Mouse (Mus musculus) kidney, embryonic 14.5 days (tissue): ENCODE data around the gene Ccdc90b. TPM values are rescaled to one million over a fixed set of nuclear protein-coding genes. Genes with fewer than 3 reads are reported as not detected.

Source experiments
- ATAC-seq: fragments of 200-750 bp; cut with Nextera tagmentation; 2 replicates; pipeline ENCODE4 v1.8.0; 2017; ENCODE audit warnings: moderate number of reproducible peaks, mild to moderate bottlenecking, moderate TSS enrichment, moderate library complexity; ENCODE audit not compliant: low FRiP score, low TSS enrichment
- H3K27ac ChIP-seq: fragments of 300-500 bp; sonication (generic); 2 replicates; pipeline ENCODE4 v1.5.1; 2014; ENCODE audit warnings: low read depth, mild to moderate bottlenecking, low read length, moderate library complexity, mixed read lengths
- H3K27me3 ChIP-seq: fragments of 300-500 bp; sonication (generic); 2 replicates; pipeline ENCODE4 v1.6.1; 2014; ENCODE audit warnings: mild to moderate bottlenecking, low read length; ENCODE audit not compliant: control insufficient read depth, insufficient read depth
- H3K36me3 ChIP-seq: fragments of 300-500 bp; sonication (generic); 2 replicates; pipeline ENCODE4 v1.6.1; 2014; ENCODE audit warnings: low read length, mixed read lengths; ENCODE audit not compliant: control insufficient read depth, insufficient read depth
- H3K4me1 ChIP-seq: fragments of 300-500 bp; sonication (generic); 2 replicates; pipeline ENCODE4 v1.6.1; 2014; ENCODE audit warnings: low read length, mixed read lengths; ENCODE audit not compliant: control insufficient read depth, insufficient read depth
- H3K4me2 ChIP-seq: fragments of 300-500 bp; sonication (generic); replicated peaks from 2 replicates; pipeline ENCODE4 v1.6.1; 2014; ENCODE audit warnings: low read depth, mild to moderate bottlenecking, low read length
- H3K4me3 ChIP-seq: fragments of 300-500 bp; sonication (generic); 2 replicates; pipeline ENCODE4 v1.5.1; 2014; ENCODE audit warnings: mild to moderate bottlenecking, low read length
- H3K9ac ChIP-seq: fragments of 300-500 bp; sonication (generic); 2 replicates; pipeline ENCODE4 v1.6.1; 2014; ENCODE audit warnings: low read depth, mild to moderate bottlenecking, low read length, moderate library complexity
- H3K9me3 ChIP-seq: fragments of 300-500 bp; sonication (generic); 2 replicates; pipeline ENCODE4 v1.6.1; 2016; ENCODE audit warnings: low read length; ENCODE audit not compliant: control insufficient read depth
- WGBS: fragments of 180-500 bp; shearing (Covaris S2); extraction: QIAGEN DNeasy Blood & Tissue Kit; methylation state at CpG from one replicate; pipeline ENCODE4 v1.1.7; 2014; 5-methylcytosine and 5-hydroxymethylcytosine counted together
- polyA plus RNA-seq: library from polyadenylated mRNA; unstranded; fragments of >200 nt; fragmentation: Nextera tagmentation; extraction: Ambion mirVana; gene quantifications from 2 replicates; pipeline ENCODE4 v1.2.1, GENCODE M21; 2014

The Ccdc90b gene
- polyA plus RNA-seq, result 55.2 and 59.6 TPM in 2 replicates

DNA sequence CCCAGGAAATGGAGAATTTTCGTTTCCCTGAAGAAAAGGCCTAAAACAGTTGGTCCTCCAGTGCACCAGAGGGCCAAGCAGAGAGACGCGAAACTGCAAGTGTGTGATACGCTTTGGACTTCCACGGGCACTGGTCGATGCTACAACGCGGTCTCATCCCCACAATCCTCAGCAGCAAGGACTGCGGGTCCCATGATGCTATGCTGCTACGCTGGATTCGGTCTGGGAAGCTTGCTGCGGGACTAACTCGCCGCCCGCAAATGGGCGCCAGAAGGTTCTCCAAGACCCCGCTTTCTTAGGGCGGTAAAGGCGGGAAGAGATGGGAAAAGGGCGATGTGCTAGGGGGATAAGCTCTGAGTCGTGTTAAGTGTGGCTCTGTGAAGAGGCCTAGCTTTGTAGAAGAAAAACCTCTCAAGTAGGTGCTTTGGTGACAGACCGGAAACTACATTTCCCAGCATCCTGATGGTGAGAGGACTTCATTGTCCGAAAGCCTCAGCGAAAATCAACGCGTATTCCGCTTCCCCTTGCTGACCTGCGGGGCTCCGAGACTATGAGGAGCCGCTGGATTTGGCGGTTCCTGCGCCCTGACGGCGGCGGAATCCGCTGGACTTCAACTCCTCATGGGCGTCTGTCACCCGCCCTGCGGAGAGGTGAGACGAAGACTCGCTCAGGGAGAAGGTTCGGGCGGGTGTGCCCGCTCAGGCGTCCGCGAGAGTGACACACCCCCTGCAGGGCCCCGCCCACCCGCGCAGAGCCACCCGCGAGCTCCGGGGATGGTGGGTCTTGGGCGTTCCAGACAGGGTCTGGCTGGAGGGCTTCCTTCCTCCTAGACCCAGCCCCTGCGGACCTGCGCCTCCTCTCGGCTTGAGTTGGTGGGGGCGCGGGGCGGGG, at the start of gene Ccdc90b:
Gene Ccdc90b, plus strand, starts transcription at position 164 of the 891 bp plus-strand sequence.
- peaks cover 3% of the 10 kb centered on the region; the same call in 1 of the 2 replicates for H3K36me3 ChIP-seq
- no peaks in the 10 kb centered on the region for H3K4me1 ChIP-seq
- peak within 1 kb of the TSS; percentile 75 for H3K4me3 ChIP-seq
- WGBS, result under 1% methylated on average over 60 of the region's 60 CpGs
- H3K9me3 ChIP-seq, result no peaks in the 10 kb centered on the region
- peak within 1 kb of the TSS; percentile 67 for H3K9ac ChIP-seq
- H3K27me3 ChIP-seq, result no peaks in the 10 kb centered on the region
- peak within 1 kb of the TSS; percentile 93 for H3K27ac ChIP-seq
- peak; percentile 98 for ATAC-seq
- peak within 1 kb of the TSS; percentile 51 for H3K4me2 ChIP-seq

DNA sequence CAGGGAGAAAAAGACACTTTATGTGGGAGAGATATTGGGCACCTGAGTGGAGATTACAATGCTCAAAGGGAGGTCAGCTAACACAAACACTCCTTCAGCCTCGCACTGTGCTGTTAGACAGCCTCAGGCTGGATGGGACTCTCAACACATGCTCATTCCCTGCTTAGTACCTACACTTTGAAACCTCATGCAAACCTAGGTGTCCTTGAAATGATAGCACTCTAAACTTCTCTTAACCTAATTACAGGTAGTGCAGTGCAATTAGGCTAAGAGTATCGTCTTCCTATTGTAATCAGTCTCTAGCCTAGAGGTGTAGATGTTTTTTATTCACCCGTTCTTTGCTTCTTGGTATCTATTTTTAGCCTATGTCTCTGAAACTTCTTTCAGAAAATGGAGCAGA, 40.6 kb upstream of the Ccdc90b start:
- WGBS, result 66% methylated on average over 3 of the region's 3 CpGs
- H3K4me1 ChIP-seq, result no peaks in the 10 kb centered on the region
- H3K9ac ChIP-seq, result no peak overlapping the region
- no peaks in the 10 kb centered on the region for H3K36me3 ChIP-seq
- H3K4me2 ChIP-seq, result no peak overlapping the region
- no peak for ATAC-seq
- no peaks in the 10 kb centered on the region for H3K9me3 ChIP-seq
- H3K27ac ChIP-seq, result no peak overlapping the region
- no peaks in the 10 kb centered on the region for H3K27me3 ChIP-seq
- H3K4me3 ChIP-seq, result no peak overlapping the region

DNA sequence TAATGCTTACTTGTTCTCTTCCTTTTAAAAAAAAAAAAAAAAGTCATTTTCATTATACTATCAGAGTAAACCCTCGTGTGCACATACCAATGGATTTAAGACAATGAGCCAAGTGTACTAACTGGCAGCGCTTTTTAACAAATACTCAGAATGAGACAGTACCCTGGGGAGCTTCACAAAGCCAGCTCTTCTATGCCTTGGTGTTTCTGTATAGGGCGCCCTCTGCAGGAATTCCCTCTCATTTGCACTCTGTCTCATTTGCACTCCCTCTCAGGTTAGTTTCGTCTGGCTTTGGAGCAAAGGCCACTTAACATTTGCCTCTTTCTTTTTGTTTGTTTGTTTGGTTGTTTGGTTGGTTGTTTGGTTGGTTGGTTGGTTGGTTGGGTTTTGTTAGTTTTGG, 40.1 kb upstream of the Ccdc90b start:
- Histone ChIP-seq H3K27ac (no peak overlapping the region), H3K27me3 (no peaks in the 10 kb centered on the region), H3K9ac (no peak overlapping the region), H3K4me2 (no peak overlapping the region), H3K4me1 (no peaks in the 10 kb centered on the region), H3K4me3 (no peak overlapping the region), H3K36me3 (no peaks in the 10 kb centered on the region), H3K9me3 (no peaks in the 10 kb centered on the region)
- 50% methylated on average over 4 of the region's 4 CpGs for WGBS
- no peak for ATAC-seq

DNA sequence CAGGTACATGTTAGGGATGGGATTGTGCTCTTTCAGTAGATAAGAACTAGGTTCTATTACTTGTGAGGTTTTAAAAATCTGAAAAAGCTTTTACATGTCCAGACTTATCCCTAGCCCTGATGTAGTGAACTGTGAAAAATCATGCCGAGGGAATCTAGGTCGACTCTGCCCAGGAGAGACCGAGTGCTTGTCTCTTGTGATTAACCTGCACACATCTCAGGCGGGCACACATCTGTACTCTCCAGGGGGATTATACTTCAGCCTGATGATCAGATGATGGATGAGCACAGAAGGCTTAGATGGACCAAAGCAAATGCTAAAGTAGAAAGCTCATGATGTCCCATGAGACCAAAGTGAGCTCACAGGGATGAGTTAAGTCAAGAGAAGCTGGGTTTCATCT, 31.7 kb upstream of the Ccdc90b start:
- Histone ChIP-seq H3K27ac (no peak overlapping the region), H3K36me3 (no peaks in the 10 kb centered on the region), H3K4me2 (no peak overlapping the region), H3K4me3 (no peak overlapping the region), H3K9ac (no peak overlapping the region), H3K4me1 (no peaks in the 10 kb centered on the region), H3K9me3 (no peaks in the 10 kb centered on the region), H3K27me3 (no peaks in the 10 kb centered on the region)
- 92% methylated on average over 4 of the region's 4 CpGs for WGBS
- no peak for ATAC-seq

DNA sequence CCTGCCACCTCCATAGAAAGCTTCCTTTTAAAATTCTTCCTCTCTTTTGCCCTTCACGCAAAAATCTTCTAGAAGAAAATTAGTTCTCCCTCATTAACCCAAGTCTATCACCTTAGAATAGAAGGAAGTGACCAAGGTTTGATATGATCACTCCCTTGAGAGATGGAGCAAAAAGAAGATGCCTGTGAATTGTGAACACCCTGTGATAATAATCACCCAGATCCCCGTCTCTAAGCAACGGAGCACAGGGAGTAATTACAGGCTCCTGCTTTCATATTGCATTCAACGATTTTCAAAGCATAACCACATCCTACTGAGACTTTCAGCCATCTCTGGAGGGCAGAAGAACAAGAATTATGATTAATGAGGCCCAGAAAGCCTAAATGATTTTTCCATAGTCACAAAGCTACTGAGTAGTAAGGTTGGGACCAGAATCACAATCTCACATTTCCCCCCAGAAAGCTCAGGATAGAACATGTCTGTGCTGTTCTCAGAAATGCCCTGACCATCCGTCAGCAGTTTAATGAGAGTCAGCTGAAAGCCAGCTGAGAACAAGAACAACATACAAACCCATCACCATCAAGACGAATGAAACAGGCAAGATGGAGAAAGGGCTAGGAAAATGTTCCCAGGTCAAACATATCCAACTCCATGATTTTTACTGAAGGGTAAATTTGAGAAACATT, 28.5 kb upstream of the Ccdc90b start:
- H3K27me3 ChIP-seq, result no peaks in the 10 kb centered on the region
- no peak overlapping the region for H3K9ac ChIP-seq
- no peak for ATAC-seq
- no peaks in the 10 kb centered on the region for H3K4me1 ChIP-seq
- H3K36me3 ChIP-seq, result no peaks in the 10 kb centered on the region
- no peak overlapping the region for H3K4me3 ChIP-seq
- WGBS, result 63% methylated on average over 6 of the region's 6 CpGs
- no peak overlapping the region for H3K4me2 ChIP-seq
- H3K27ac ChIP-seq, result no peak overlapping the region
- H3K9me3 ChIP-seq, result no peaks in the 10 kb centered on the region

DNA sequence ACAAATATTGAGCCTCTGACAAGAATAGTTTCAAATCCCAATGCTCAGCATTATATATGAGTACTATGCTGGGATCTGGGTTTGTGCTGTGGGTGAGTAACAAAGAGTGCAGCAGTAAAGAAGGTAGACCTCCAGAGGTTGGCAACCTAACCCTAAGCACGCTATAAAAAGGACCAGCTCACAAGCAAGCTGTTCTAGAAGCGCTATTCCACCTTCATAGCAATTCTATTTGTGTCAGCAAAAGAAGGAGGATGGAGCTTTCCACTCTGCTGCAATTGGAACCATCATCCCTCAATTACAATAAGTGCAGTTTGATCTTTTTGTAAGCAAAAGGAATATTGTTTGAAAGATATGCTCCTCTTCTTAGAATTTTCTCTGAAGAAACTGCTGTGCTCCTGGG, 14.2 kb upstream of the Ccdc90b start:
- Histone ChIP-seq H3K4me2 (no peak overlapping the region), H3K27me3 (no peaks in the 10 kb centered on the region), H3K36me3 (no peaks in the 10 kb centered on the region), H3K4me1 (no peaks in the 10 kb centered on the region), H3K4me3 (no peak overlapping the region), H3K9me3 (no peaks in the 10 kb centered on the region), H3K27ac (no peak overlapping the region), H3K9ac (no peak overlapping the region)
- WGBS, result 74% methylated on average over 2 of the region's 2 CpGs
- no peak for ATAC-seq

DNA sequence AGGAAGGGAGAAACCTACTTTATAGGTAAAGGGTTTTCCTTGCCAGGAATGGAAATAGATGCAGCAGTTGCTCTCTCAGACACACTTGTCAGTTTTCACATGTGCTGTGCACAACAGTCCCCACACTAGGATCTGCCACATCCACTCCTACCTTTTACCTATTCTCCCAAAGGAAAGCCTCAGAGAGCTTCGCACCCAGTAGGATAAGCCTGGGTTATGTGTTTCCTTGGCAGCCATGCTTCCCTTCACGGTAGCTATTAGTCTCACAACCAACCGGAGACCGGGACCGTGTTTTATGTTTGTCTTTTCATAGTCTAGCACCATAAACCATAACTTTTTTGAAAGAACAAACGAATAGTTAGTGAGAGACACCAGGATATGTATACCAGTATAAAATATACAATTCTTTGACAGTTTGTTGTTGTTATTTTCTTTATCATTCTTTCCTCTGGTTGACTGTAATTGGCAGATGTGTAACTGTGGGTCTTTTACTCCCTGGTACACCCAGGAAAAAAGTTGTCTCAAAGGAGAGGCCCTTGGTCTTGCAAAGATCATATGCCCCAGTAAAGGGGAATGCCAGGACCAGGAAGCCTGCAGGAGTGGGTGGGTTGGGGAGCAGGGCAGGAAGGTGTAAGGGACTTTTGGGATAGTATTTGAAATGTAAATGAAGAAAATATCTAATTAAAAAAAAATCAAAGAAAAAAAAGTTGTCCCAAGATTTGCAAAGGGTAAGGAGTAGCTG, 10.5 kb upstream of the Ccdc90b start:
- no peaks in the 10 kb centered on the region for H3K27me3 ChIP-seq
- ATAC-seq, result no peak
- H3K9me3 ChIP-seq, result no peaks in the 10 kb centered on the region
- no peak overlapping the region for H3K27ac ChIP-seq
- 88% methylated on average over 6 of the region's 6 CpGs for WGBS
- no peak overlapping the region for H3K4me2 ChIP-seq
- H3K4me1 ChIP-seq, result no peaks in the 10 kb centered on the region
- H3K9ac ChIP-seq, result no peak overlapping the region
- H3K4me3 ChIP-seq, result no peak overlapping the region
- no peaks in the 10 kb centered on the region for H3K36me3 ChIP-seq

DNA sequence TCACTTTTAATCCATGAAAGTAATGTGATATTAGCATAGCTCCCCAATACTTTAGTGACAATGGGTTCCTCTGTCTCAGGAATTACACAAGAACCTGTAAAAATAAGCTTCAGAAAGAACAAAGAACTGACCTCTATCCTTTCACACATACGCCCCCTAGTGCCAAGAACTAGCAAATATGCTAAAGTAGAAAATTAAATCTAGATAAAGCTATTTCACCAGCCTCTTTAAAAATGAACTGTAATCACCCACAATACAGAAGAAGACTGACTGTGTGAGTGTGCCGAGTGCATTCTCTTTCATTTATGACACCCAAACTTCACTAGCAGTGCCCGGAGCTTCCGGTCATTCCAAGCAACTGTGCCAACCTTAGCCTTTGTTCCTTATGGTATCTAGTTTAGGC, 10.0 kb upstream of the Ccdc90b start:
- WGBS, result 61% methylated on average over 4 of the region's 4 CpGs
- Histone ChIP-seq H3K36me3 (no peaks in the 10 kb centered on the region), H3K4me2 (no peak overlapping the region), H3K4me1 (no peaks in the 10 kb centered on the region), H3K27me3 (no peaks in the 10 kb centered on the region), H3K9ac (no peak overlapping the region), H3K9me3 (no peaks in the 10 kb centered on the region), H3K4me3 (no peak overlapping the region), H3K27ac (no peak overlapping the region)
- no peak; the same call in 1 of the 2 replicates for ATAC-seq
